Mouse (Mus musculus): Measurements from ENCODE around the gene Ptprm. TPM values are rescaled to one million over a fixed set of nuclear protein-coding genes. Genes with fewer than 3 reads are reported as not detected.
"Not testable (repeated sequence)": the region's sequence is repeated elsewhere in the genome, so short reads cannot be mapped to it uniquely, and the experiment has no call there.

Ptprm gene
- total RNA-seq, 2 experiments from 2014 or later = 20.0 to 24.5 TPM

GRCm38 (mm10) chr17:66912533-66912932, 441.7 kb downstream of the Ptprm start:
- no peak for DNase-seq (ENCODE audit: extremely low spot score in 1 of 2, low spot score in 1 of 2)

- no peak for DNase-seq (ENCODE audit: extremely low spot score in 1 of 2, low spot score in 1 of 2)
Measured at GRCm38 (mm10) chr17:66912120-66912519, 442.1 kb downstream of the Ptprm start.

GRCm38 (mm10) chr17:66909901-66910300, 444.4 kb downstream of the Ptprm start:
- DNase-seq (ENCODE audit: extremely low spot score in 1 of 2, low spot score in 1 of 2) = no peak

- DNase-seq (ENCODE audit: extremely low spot score in 1 of 2, low spot score in 1 of 2) = no peak
Measured at GRCm38 (mm10) chr17:66908921-66909320, 445.3 kb downstream of the Ptprm start.

DNA sequence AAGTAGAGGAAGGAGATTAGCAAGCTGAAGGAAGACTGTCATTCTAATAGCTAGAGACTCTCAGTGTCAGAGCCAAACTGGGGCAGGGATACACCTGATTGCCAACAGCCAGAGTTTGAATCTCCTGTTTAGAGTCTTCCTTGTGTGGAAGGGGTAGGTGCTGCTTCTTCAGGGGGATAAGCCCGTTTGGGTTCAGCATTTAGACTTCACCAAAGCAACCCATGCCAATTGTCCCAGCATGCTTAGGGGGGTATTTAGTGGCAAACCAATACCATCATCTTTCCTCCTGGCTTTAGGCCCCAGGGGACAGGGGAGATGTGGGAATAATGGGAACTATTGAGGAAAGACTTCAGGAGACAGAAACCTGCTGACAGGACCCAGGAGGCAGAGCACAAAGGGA, 460.1 kb downstream of the Ptprm start:
- no peak for DNase-seq (ENCODE audit: extremely low spot score in 1 of 2, low spot score in 1 of 2)

- no peak for DNase-seq (ENCODE audit: extremely low spot score in 1 of 2, low spot score in 1 of 2)
Measured at GRCm38 (mm10) chr17:66891916-66892315, 462.3 kb downstream of the Ptprm start.

DNA sequence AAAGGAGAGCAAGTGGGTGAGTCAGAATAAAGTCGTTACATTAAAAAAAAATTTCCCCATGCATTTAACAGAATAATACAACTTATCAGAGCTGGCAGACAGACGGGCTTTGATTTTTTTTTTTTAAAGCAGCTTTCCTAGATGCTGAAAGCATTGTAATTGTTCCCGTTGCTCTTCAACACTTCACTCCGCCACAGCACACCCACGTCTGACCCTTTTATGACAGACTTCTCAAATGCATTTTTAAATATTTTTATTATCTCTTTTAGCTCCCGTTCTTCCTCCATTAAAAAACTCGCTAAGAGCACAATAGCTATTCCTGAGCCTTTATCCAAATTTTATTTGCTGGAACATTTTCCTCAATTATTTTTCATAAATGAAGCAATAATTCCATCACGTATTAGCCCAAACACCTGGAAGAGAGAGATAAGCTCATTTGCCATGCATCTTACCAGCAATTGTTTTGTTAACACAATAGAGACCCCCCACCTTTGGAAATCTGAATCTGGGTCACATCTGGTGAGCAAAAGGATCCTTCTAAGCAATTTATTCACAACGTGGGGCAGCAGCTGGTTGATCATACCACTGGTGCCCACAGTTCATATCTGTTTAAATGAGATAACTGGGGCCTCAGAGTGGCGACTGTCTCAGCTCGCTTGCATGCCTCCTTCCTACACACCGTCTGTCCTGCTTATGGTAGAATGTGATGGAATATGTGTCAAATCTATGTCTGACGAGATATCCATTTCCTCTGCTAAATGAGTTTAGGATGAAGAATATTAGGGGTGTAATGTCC, 463.0 kb downstream of the Ptprm start:
- no peak for DNase-seq (ENCODE audit: extremely low spot score in 1 of 2, low spot score in 1 of 2)

- DNase-seq (ENCODE audit: extremely low spot score in 1 of 2, low spot score in 1 of 2) = no peak
Measured at GRCm38 (mm10) chr17:66882304-66882703, 472.0 kb downstream of the Ptprm start.

DNA sequence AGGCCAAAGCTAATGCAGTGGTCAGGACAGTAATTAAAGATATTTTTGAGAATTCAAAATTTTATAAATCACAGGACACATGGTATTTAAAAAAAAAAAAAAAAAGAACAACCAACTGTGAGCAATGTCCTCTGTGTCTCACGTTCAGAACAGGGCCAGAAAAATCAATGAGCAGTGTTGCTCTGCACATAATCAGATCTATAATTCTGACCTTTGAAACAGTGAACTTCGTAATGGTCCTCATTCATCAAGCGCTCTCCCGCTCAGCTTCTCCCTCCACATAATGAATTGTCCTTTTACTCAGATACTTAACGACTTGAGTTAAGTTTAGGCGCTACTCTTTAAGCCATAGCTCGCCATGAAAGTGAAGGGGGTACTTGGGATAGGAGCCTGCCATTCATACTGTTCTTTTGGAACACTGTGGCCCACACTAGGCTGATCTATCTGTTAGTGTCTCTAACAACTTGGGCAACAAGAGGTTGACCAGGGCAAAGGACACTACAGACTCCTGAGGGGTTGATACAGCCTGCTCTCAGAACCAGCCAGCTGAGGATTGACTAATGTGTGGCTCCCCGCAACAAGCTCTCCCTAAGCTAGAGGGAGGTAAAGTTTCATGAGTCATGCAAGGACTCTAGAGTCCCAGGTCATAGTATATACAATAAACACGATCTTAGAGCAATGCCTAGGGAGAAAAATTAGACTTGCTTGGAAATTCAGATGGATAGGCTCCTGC, 473.1 kb downstream of the Ptprm start:
- DNase-seq (ENCODE audit: extremely low spot score in 1 of 2, low spot score in 1 of 2) = no peak

- DNase-seq (ENCODE audit: extremely low spot score in 1 of 2, low spot score in 1 of 2) = no peak
Measured at GRCm38 (mm10) chr17:66879151-66879550, 475.1 kb downstream of the Ptprm start.

- no peak for DNase-seq (ENCODE audit: extremely low spot score in 1 of 2, low spot score in 1 of 2)
Measured at GRCm38 (mm10) chr17:66877582-66877981, 476.7 kb downstream of the Ptprm start.

DNA sequence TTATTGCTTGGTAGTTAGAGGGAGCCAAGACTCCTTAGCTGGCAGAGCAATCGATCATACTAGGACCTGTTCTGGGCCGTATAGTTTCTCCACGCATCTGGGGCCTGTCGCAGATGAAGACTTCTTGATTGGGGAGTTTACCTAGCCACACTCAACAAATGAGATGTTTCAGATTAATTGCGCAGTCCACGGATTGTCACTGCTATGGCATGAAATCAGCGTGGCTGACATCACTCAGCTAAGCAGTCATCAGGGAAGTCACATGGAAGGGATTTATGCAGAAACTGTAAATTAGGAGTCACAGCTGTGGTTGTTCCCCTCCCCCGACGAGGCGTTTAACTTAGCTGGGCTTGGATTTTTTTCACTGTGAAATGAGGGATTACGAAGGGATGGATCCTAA, 479.4 kb downstream of the Ptprm start:
- DNase-seq (ENCODE audit: extremely low spot score in 1 of 2, low spot score in 1 of 2) = no peak

DNA sequence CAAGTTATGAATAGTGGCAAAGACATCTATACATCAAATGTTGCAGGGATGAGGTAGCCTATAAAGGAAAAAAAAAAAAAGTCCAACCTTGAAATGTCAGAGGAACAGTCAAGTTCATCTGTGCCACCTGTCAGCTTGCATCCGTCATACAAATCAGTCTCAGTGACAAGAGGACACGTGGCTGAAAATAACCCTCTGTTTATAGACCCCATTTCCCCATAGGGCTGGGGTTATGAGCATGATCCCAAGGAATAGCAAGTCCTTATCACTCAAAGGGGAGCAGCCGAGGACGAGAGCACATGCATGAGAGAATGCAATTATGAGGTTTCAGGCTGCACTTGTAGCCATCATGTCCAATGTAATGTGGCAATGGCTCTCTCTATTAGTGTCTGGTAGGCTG, 482.9 kb downstream of the Ptprm start:
- DNase-seq (ENCODE audit: extremely low spot score in 1 of 2, low spot score in 1 of 2) = no peak

- peak in 1 of 2 experiments; percentile 8 for DNase-seq (ENCODE audit: extremely low spot score in 1 of 2, low spot score in 1 of 2)
Measured at GRCm38 (mm10) chr17:66869581-66870002, 484.7 kb downstream of the Ptprm start.

DNA sequence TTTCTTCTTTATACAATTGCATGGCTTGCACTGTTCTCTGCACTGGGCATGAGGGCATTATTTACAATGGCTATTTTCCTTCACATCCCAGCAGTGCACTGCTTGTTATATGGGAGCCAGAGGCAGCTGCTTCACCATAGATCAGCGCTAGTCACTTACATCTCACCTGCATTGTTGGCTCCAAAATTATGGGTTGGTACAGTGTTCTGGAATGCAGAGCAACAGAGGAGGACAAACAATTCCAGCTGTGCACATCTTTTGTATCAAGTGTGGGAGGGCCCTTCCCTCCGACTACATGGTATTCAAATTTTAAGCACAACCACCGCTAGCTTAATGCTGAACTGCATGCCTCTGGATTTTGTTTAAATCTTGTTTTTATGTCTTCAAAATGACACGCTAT, 489.8 kb downstream of the Ptprm start:
- DNase-seq (ENCODE audit: extremely low spot score in 1 of 2, low spot score in 1 of 2) = no peak

DNA sequence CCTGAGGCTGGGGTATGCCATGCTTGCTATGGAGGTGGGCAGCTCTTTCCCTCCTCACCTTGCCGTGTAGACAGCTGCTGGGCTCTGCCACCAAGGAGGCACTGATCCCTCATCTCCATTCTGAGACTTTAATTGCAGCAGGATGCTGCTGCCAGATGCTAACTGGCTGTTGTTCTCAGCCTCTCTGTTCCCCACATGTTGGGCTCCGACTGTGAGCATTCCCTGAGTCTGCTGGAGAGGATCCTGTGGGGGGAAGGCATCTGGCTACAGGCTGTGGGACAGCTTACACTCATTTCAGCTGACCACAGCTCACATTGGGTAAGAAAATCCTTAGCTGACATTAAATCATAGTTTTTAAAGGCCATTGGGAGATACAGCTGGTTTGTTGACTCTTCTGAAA, 492.7 kb downstream of the Ptprm start:
- DNase-seq (ENCODE audit: extremely low spot score in 1 of 2, low spot score in 1 of 2) = no peak

GRCm38 (mm10) chr17:66858757-66859156, 495.5 kb downstream of the Ptprm start:
- DNase-seq (ENCODE audit: extremely low spot score in 1 of 2, low spot score in 1 of 2) = no peak

GRCm38 (mm10) chr17:66852496-66852895, 501.8 kb downstream of the Ptprm start:
- no peak for DNase-seq (ENCODE audit: extremely low spot score in 1 of 2, low spot score in 1 of 2)

DNA sequence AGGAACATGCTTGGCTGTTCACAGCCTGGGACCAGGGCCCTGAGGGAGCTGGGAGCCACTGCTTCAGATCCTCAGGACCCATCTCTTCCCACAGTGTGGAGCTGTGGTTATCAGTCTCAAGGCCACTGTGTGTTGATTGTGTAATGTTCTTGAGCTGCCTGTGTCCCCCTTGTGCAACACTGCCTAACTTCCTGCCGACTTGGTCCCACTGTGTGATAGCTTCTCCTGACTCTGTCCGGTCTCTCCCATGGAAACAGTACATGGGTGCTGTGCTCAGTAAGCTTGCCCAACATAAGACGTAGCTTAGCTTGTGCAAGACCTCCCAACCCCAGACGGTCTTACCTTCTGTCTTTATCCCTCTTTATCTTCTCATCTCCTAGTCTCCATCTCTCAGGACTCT, 507.2 kb downstream of the Ptprm start:
- not testable (repeated sequence) for DNase-seq (ENCODE audit: extremely low spot score in 1 of 2, low spot score in 1 of 2)

- DNase-seq (ENCODE audit: extremely low spot score in 1 of 2, low spot score in 1 of 2) = no peak
Measured at GRCm38 (mm10) chr17:66822347-66822746, 531.9 kb downstream of the Ptprm start.

DNA sequence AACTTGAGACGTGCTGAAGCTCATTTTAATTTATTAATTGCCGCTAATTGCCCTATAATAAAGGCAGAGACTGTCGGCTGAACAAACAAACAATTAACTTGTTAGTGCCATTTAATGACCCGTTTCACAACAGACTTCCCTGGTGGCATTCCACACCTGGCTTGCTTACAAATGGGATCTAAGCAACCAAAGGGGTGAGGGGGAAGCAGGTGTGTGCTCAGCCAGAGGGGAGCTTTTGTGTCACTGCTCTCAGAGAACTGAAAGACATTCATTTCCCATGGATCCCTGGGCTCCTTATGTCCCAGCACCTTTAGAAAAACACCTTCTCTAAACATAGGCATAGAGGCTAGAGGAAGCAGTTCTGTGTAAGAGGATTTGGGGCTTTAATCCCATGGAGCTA, 536.9 kb downstream of the Ptprm start:
- DNase-seq (ENCODE audit: extremely low spot score in 1 of 2, low spot score in 1 of 2) = no peak

DNA sequence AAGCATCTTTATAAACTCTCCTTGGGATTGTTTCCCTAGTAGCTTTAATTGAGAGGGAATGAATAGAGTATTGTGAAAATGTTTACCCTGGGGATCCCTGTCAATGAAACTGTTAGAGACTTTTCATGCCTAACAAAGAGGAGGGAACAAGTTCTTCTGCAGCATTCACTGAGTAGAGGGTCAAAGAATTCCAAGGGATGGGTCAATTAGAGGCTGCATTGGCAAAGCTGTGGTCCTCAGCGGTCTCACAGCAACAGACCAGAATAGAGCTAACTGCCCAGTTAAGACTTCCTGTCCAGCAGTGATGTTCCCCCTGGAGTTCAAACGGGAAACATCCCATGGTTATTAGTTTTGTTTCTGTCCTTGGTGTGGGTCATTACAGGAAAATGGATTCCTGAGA, 538.3 kb downstream of the Ptprm start:
- no peak for DNase-seq (ENCODE audit: extremely low spot score in 1 of 2, low spot score in 1 of 2)

Measured in layer of hippocampus, postnatal 25 days (tissue).